Mouse (Mus musculus) intestine, postnatal 0 days (tissue): ENCODE measurements around the gene 1700024G13Rik. TPM values are rescaled to one million over a fixed set of nuclear protein-coding genes. Genes with fewer than 3 reads are reported as not detected.
"Not testable (repeated sequence)": the region's sequence is repeated elsewhere in the genome, so short reads cannot be mapped to it uniquely, and the experiment has no call there.

Source experiments
- ATAC-seq: fragments of 200-750 bp; cut with Nextera tagmentation; 2 replicates; pipeline ENCODE4 v1.8.0; 2017; ENCODE audit warnings: mild to moderate bottlenecking, moderate TSS enrichment, moderate library complexity
- H3K27ac ChIP-seq: fragments of 300-500 bp; sonication (generic); 2 replicates; pipeline ENCODE4 v1.5.1; 2014; ENCODE audit warnings: mild to moderate bottlenecking, low read depth, low read length, moderate library complexity
- H3K27me3 ChIP-seq: fragments of 300-500 bp; sonication (generic); replicated peaks from 2 replicates; pipeline ENCODE4 v1.6.1; 2014; ENCODE audit warnings: low read length, mixed read lengths; ENCODE audit not compliant: control insufficient read depth, insufficient read depth
- H3K36me3 ChIP-seq: fragments of 300-500 bp; sonication (generic); 2 replicates; pipeline ENCODE4 v1.6.1; 2014; ENCODE audit warnings: mild to moderate bottlenecking, moderate library complexity; ENCODE audit not compliant: control insufficient read depth, insufficient read depth
- H3K4me1 ChIP-seq: fragments of 300-500 bp; sonication (generic); replicated peaks from 2 replicates; pipeline ENCODE4 v1.6.1; 2014; ENCODE audit warnings: antibody characterized with exemption, low read length, mixed read lengths; ENCODE audit not compliant: control insufficient read depth, insufficient read depth
- H3K4me2 ChIP-seq: fragments of 300-500 bp; sonication (generic); replicated peaks from 2 replicates; pipeline ENCODE4 v1.6.1; 2014; ENCODE audit warnings: low read depth, mild to moderate bottlenecking, moderate library complexity
- H3K4me3 ChIP-seq: fragments of 300-500 bp; sonication (generic); 2 replicates; pipeline ENCODE4 v1.5.1; 2014; ENCODE audit warnings: low read depth, low read length
- H3K9ac ChIP-seq: fragments of 300-500 bp; sonication (generic); 2 replicates; pipeline ENCODE4 v1.6.1; 2014; ENCODE audit warnings: mild to moderate bottlenecking, low read depth, low read length
- H3K9me3 ChIP-seq: fragments of 300-500 bp; sonication (generic); 2 replicates; pipeline ENCODE4 v1.6.1; 2016; ENCODE audit warnings: mixed run types; ENCODE audit not compliant: control insufficient read depth
- CTCF ChIP-seq: sonication (generic); IDR thresholded peaks from 2 replicates; pipeline ENCODE4 v1.5.1; 2016; ENCODE audit warnings: low read depth, mild to moderate bottlenecking, control low read depth, antibody characterized with exemption, moderate library complexity
- WGBS: fragments of 180-500 bp; shearing (Covaris S2); extraction: QIAGEN DNeasy Blood & Tissue Kit; methylation state at CpG from one replicate; pipeline ENCODE4 v1.1.7; 2014; 5-methylcytosine and 5-hydroxymethylcytosine counted together
- polyA plus RNA-seq: library from polyadenylated mRNA; unstranded; fragments of >200 nt; fragmentation: Nextera tagmentation; extraction: Ambion mirVana; gene quantifications from 2 replicates; pipeline ENCODE4 v1.2.1, GENCODE M21; 2015

1700024G13Rik gene
- polyA plus RNA-seq, result 0.14 TPM in 1 of 2 replicates, not detected in the other

DNA sequence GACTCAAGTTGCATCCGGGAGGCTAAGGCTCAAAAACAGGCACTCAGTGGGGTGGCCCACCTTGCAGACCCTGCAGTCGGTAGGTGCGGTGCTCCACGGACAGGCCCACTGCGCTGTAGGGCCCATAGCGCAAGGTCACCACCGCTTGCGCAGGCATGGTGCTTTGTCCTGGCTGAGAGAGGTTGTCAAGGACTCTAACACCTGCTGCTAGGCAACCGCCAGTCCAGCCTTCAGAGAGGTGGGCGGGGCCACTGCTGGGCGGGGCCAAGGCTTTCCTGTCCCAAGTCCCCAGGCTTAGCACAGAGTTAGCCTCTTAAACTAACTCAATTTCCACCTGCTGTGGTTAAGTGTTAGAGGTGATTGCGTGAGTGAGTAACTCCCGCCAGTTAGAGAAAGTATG is at the start of gene 1700024G13Rik:
Gene 1700024G13Rik (minus strand): TSS at position 196 of the 400 bp plus-strand sequence.
- no peak within 1 kb of the TSS for H3K9ac ChIP-seq
- no peak within 1 kb of the TSS for H3K4me3 ChIP-seq
- no peaks in the 10 kb centered on the region for H3K9me3 ChIP-seq
- no peak for TF ChIP-seq CTCF
- no peak within 1 kb of the TSS for H3K4me2 ChIP-seq
- ATAC-seq, result peak; percentile 81
- H3K36me3 ChIP-seq, result no peaks in the 10 kb centered on the region
- H3K4me1 ChIP-seq, result no peaks in the 10 kb centered on the region
- no peak within 1 kb of the TSS for H3K27ac ChIP-seq
- no peaks in the 10 kb centered on the region for H3K27me3 ChIP-seq
- 4% methylated on average over 13 of the region's 13 CpGs for WGBS

- Histone ChIP-seq H3K36me3 (no peaks in the 10 kb centered on the region), H3K27me3 (no peaks in the 10 kb centered on the region), H3K4me1 (no peaks in the 10 kb centered on the region), H3K4me3 (no peak overlapping the region), H3K9ac (no peak overlapping the region), H3K27ac (no peak overlapping the region), H3K9me3 (no peaks in the 10 kb centered on the region), H3K4me2 (no peak overlapping the region)
- TF ChIP-seq CTCF, result peak; percentile 65
- WGBS, result 43% methylated on average over 5 of the region's 5 CpGs
- ATAC-seq, result no peak
Observed at GRCm38 (mm10) chr14:32437352-32437793, 49.2 kb upstream of the 1700024G13Rik start.

DNA sequence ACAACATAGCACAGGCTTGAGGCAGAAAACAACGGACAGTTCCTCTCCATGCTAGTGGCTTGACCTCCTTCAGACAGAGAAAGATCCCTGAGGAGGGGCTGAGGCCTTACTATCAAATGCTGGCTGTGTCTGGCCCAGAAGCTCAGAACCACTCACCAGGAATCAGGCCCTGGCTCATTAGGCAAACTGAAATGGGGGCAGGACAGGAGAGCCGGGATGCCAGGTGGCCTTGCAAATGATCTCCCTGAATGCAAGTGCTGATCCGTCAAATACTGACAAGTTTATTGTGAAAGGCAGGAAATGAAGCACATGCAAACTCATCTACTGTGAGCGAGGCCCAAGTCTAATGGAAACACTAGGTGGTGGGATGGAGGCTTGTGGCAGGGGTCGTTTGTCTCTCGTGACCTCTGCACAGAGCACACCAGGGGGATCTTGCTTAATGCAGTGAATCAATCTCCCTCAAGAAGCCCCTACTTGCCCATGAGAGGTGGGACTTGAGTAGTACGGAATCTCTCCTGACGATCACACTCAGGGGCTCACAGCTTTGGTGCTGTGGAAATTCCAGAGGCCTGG is 40.9 kb upstream of the 1700024G13Rik start:
- no peak overlapping the region for H3K4me2 ChIP-seq
- no peak for ATAC-seq
- H3K36me3 ChIP-seq, result no peaks in the 10 kb centered on the region
- H3K9ac ChIP-seq, result no peak overlapping the region
- H3K9me3 ChIP-seq, result no peaks in the 10 kb centered on the region
- H3K27me3 ChIP-seq, result no peaks in the 10 kb centered on the region
- TF ChIP-seq CTCF, result no peak
- 42% methylated on average over 8 of the region's 8 CpGs for WGBS
- H3K27ac ChIP-seq, result no peak overlapping the region
- no peaks in the 10 kb centered on the region for H3K4me1 ChIP-seq
- no peak overlapping the region for H3K4me3 ChIP-seq

- no peaks in the 10 kb centered on the region for H3K4me1 ChIP-seq
- H3K27ac ChIP-seq, result no peak overlapping the region
- H3K36me3 ChIP-seq, result no peaks in the 10 kb centered on the region
- no peaks in the 10 kb centered on the region for H3K9me3 ChIP-seq
- TF ChIP-seq CTCF, result no peak
- no peak overlapping the region for H3K4me3 ChIP-seq
- no peak overlapping the region for H3K4me2 ChIP-seq
- ATAC-seq, result no peak
- WGBS, result 88% methylated on average over 7 of the region's 7 CpGs
- H3K27me3 ChIP-seq, result no peaks in the 10 kb centered on the region
- no peak overlapping the region for H3K9ac ChIP-seq
Observed at GRCm38 (mm10) chr14:32423946-32424345, 35.8 kb upstream of the 1700024G13Rik start.

- no peak for TF ChIP-seq CTCF
- no peak overlapping the region for H3K27ac ChIP-seq
- 70% methylated on average over 11 of the region's 11 CpGs for WGBS
- H3K9me3 ChIP-seq, result 0 out of 2 replicates have a peak, but pooled peaks cover 3% of the 10 kb centered on the region
- no peak overlapping the region for H3K9ac ChIP-seq
- no peaks in the 10 kb centered on the region for H3K36me3 ChIP-seq
- no peak overlapping the region for H3K4me3 ChIP-seq
- ATAC-seq, result no peak
- H3K4me2 ChIP-seq, result no peak overlapping the region
- no peaks in the 10 kb centered on the region for H3K4me1 ChIP-seq
- H3K27me3 ChIP-seq, result no peaks in the 10 kb centered on the region
Observed at GRCm38 (mm10) chr14:32418747-32419146, 30.6 kb upstream of the 1700024G13Rik start.

DNA sequence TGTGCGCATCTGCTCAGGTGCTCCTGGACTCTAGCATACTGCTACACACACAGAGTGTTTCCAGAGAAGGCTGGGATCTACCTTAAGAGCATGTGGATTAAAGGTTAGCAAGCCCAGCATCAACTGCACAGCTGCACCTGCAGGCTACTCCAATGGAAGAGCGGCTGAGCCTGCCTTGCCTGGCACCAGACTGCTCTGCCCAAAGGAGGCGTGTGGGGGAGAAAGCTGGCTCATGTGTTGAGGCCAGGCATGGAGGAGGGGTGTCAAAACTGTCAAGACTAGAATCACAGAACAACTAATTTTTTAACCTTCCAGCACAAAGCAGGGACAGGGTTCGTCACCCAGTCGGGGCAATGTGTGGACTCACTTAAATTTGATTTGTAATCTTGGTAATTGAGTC is 23.9 kb upstream of the 1700024G13Rik start:
- no peaks in the 10 kb centered on the region for H3K27me3 ChIP-seq
- H3K4me2 ChIP-seq, result no peak overlapping the region
- H3K27ac ChIP-seq, result no peak overlapping the region
- 80% methylated on average over 5 of the region's 5 CpGs for WGBS
- H3K4me3 ChIP-seq, result no peak overlapping the region
- no peaks in the 10 kb centered on the region for H3K4me1 ChIP-seq
- no peak for ATAC-seq
- TF ChIP-seq CTCF, result no peak
- no peaks in the 10 kb centered on the region for H3K36me3 ChIP-seq
- H3K9ac ChIP-seq, result no peak overlapping the region
- 0 out of 2 replicates have a peak, but pooled peaks cover 1% of the 10 kb centered on the region for H3K9me3 ChIP-seq

DNA sequence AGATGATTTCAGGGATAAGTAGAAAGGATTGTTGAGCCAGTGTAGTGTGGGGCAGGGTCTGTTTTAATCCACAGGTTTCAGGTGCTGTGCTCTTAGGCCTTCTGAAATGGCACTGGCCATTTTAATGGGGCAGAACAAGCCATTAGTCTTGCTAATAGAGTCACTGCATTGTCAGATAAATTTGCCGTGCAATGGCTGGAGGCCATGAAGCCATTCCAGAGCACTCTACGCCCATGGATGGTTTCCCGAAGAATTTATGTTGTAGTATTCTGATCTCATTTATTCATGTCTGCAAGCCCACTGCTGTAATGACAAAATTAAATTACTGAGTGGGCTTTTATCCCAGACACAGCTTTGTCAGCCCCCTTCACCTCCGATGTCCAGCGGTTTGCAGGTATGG is 21.9 kb upstream of the 1700024G13Rik start:
- H3K4me3 ChIP-seq, result no peak overlapping the region
- H3K27ac ChIP-seq, result no peak overlapping the region
- no peak for TF ChIP-seq CTCF
- no peaks in the 10 kb centered on the region for H3K36me3 ChIP-seq
- ATAC-seq, result no peak
- H3K9ac ChIP-seq, result no peak overlapping the region
- no peaks in the 10 kb centered on the region for H3K27me3 ChIP-seq
- H3K4me1 ChIP-seq, result no peaks in the 10 kb centered on the region
- H3K4me2 ChIP-seq, result no peak overlapping the region
- no peaks in the 10 kb centered on the region for H3K9me3 ChIP-seq
- WGBS, result 88% methylated on average over 5 of the region's 5 CpGs

- not testable (repeated sequence) for H3K4me2 ChIP-seq, H3K4me1 ChIP-seq, H3K9me3 ChIP-seq, H3K27ac ChIP-seq, H3K9ac ChIP-seq, H3K27me3 ChIP-seq, ATAC-seq, H3K36me3 ChIP-seq, H3K4me3 ChIP-seq
- WGBS, result 35% methylated on average over 1 of the region's 1 CpGs
Observed at GRCm38 (mm10) chr14:32405399-32405798, 17.2 kb upstream of the 1700024G13Rik start.
